Mouse (Mus musculus) intestine, postnatal 0 days (tissue): ENCODE results near the gene Fam187a. TPM values are rescaled to one million over a fixed set of nuclear protein-coding genes. Genes with fewer than 3 reads are reported as not detected.

Experiments
- ATAC-seq: fragments of 200-750 bp; cut with Nextera tagmentation; 2 replicates; pipeline ENCODE4 v1.8.0; 2017; ENCODE audit warnings: mild to moderate bottlenecking, moderate TSS enrichment, moderate library complexity
- H3K27ac ChIP-seq: fragments of 300-500 bp; sonication (generic); 2 replicates; pipeline ENCODE4 v1.5.1; 2014; ENCODE audit warnings: mild to moderate bottlenecking, low read depth, low read length, moderate library complexity
- H3K27me3 ChIP-seq: fragments of 300-500 bp; sonication (generic); replicated peaks from 2 replicates; pipeline ENCODE4 v1.6.1; 2014; ENCODE audit warnings: low read length, mixed read lengths; ENCODE audit not compliant: control insufficient read depth, insufficient read depth
- H3K36me3 ChIP-seq: fragments of 300-500 bp; sonication (generic); 2 replicates; pipeline ENCODE4 v1.6.1; 2014; ENCODE audit warnings: mild to moderate bottlenecking, moderate library complexity; ENCODE audit not compliant: control insufficient read depth, insufficient read depth
- H3K4me1 ChIP-seq: fragments of 300-500 bp; sonication (generic); replicated peaks from 2 replicates; pipeline ENCODE4 v1.6.1; 2014; ENCODE audit warnings: antibody characterized with exemption, low read length, mixed read lengths; ENCODE audit not compliant: control insufficient read depth, insufficient read depth
- H3K4me2 ChIP-seq: fragments of 300-500 bp; sonication (generic); replicated peaks from 2 replicates; pipeline ENCODE4 v1.6.1; 2014; ENCODE audit warnings: low read depth, mild to moderate bottlenecking, moderate library complexity
- H3K4me3 ChIP-seq: fragments of 300-500 bp; sonication (generic); 2 replicates; pipeline ENCODE4 v1.5.1; 2014; ENCODE audit warnings: low read depth, low read length
- H3K9ac ChIP-seq: fragments of 300-500 bp; sonication (generic); 2 replicates; pipeline ENCODE4 v1.6.1; 2014; ENCODE audit warnings: mild to moderate bottlenecking, low read depth, low read length
- H3K9me3 ChIP-seq: fragments of 300-500 bp; sonication (generic); 2 replicates; pipeline ENCODE4 v1.6.1; 2016; ENCODE audit warnings: mixed run types; ENCODE audit not compliant: control insufficient read depth
- CTCF ChIP-seq: sonication (generic); IDR thresholded peaks from 2 replicates; pipeline ENCODE4 v1.5.1; 2016; ENCODE audit warnings: low read depth, mild to moderate bottlenecking, control low read depth, antibody characterized with exemption, moderate library complexity
- WGBS: fragments of 180-500 bp; shearing (Covaris S2); extraction: QIAGEN DNeasy Blood & Tissue Kit; methylation state at CpG from one replicate; pipeline ENCODE4 v1.1.7; 2014; 5-methylcytosine and 5-hydroxymethylcytosine counted together
- polyA plus RNA-seq: library from polyadenylated mRNA; unstranded; fragments of >200 nt; fragmentation: Nextera tagmentation; extraction: Ambion mirVana; gene quantifications from 2 replicates; pipeline ENCODE4 v1.2.1, GENCODE M21; 2015

The Fam187a gene
- polyA plus RNA-seq, 1 experiment from 2014 or later = not detected

- H3K36me3 ChIP-seq = peaks cover 5% of the 10 kb centered on the region; the same call in 1 of the 2 replicates
- no peaks in the 10 kb centered on the region for H3K27me3 ChIP-seq
- H3K4me3 ChIP-seq = no peak within 1 kb of the TSS
- no peak within 1 kb of the TSS for H3K27ac ChIP-seq
- WGBS = 11% methylated on average over 7 of the region's 7 CpGs
- peak; percentile 65 for ATAC-seq
- H3K9me3 ChIP-seq = no peaks in the 10 kb centered on the region
- TF ChIP-seq CTCF = peak; percentile 99
- peak within 1 kb of the TSS; percentile 35 for H3K4me2 ChIP-seq
- H3K4me1 ChIP-seq = 0 out of 2 replicates have a peak, but pooled peaks cover 2% of the 10 kb centered on the region
- H3K9ac ChIP-seq = no peak within 1 kb of the TSS
These were observed 15.8 kb downstream of the Fam187a start, which contains the start of gene Gfap for GRCm38 (mm10) chr11:102900763-102901162. Gene Gfap, minus strand, starts transcription at chr11:102900912.

GRCm38 (mm10) chr11:102901199-102901598 lies 16.2 kb downstream of the Fam187a start:
- Histone ChIP-seq H3K27me3 (no peaks in the 10 kb centered on the region), H3K27ac (no peak overlapping the region), H3K4me2 (peak overlapping the region; percentile 35), H3K9me3 (no peaks in the 10 kb centered on the region), H3K36me3 (peaks cover 10% of the 10 kb centered on the region; the same call in 1 of the 2 replicates), H3K4me3 (no peak overlapping the region), H3K9ac (no peak overlapping the region), H3K4me1 (0 out of 2 replicates have a peak, but pooled peaks cover 2% of the 10 kb centered on the region)
- TF ChIP-seq CTCF = no peak
- ATAC-seq = no peak
- WGBS = 59% methylated on average over 4 of the region's 4 CpGs

- 81% methylated on average over 5 of the region's 5 CpGs for WGBS
- ATAC-seq = no peak
- Histone ChIP-seq H3K27me3 (no peaks in the 10 kb centered on the region), H3K9me3 (no peaks in the 10 kb centered on the region), H3K36me3 (peaks cover 19% of the 10 kb centered on the region; the same call in 1 of the 2 replicates), H3K4me3 (no peak overlapping the region), H3K27ac (no peak overlapping the region), H3K4me2 (no peak overlapping the region), H3K9ac (no peak overlapping the region), H3K4me1 (0 out of 2 replicates have a peak, but pooled peaks cover 2% of the 10 kb centered on the region)
- TF ChIP-seq CTCF = no peak
These were observed 17.1 kb downstream of the Fam187a start for GRCm38 (mm10) chr11:102902107-102902506.

GRCm38 (mm10) chr11:102903654-102904053 lies 18.7 kb downstream of the Fam187a start:
- H3K4me3 ChIP-seq = no peak overlapping the region
- H3K9ac ChIP-seq = no peak overlapping the region
- no peaks in the 10 kb centered on the region for H3K9me3 ChIP-seq
- no peak overlapping the region for H3K4me2 ChIP-seq
- WGBS = 69% methylated on average over 7 of the region's 7 CpGs
- no peak for ATAC-seq
- H3K4me1 ChIP-seq = 0 out of 2 replicates have a peak, but pooled peaks cover 2% of the 10 kb centered on the region
- TF ChIP-seq CTCF = no peak
- no peaks in the 10 kb centered on the region for H3K27me3 ChIP-seq
- H3K36me3 ChIP-seq = peaks cover 34% of the 10 kb centered on the region
- no peak overlapping the region for H3K27ac ChIP-seq

- Histone ChIP-seq H3K4me3 (no peak overlapping the region), H3K4me2 (no peak overlapping the region), H3K27ac (no peak overlapping the region), H3K9ac (no peak overlapping the region), H3K9me3 (no peaks in the 10 kb centered on the region), H3K4me1 (no peaks in the 10 kb centered on the region), H3K27me3 (no peaks in the 10 kb centered on the region), H3K36me3 (peaks cover 91% of the 10 kb centered on the region)
- WGBS = 79% methylated on average over 7 of the region's 7 CpGs
- no peak for ATAC-seq
- no peak for TF ChIP-seq CTCF
These were observed 26.4 kb downstream of the Fam187a start for GRCm38 (mm10) chr11:102911376-102911775.

GRCm38 (mm10) chr11:102915380-102915779 lies 30.4 kb downstream of the Fam187a start:
- Histone ChIP-seq H3K9ac (no peak overlapping the region), H3K36me3 (peaks cover 55% of the 10 kb centered on the region), H3K9me3 (no peaks in the 10 kb centered on the region), H3K27ac (no peak overlapping the region), H3K4me2 (no peak overlapping the region), H3K4me1 (no peaks in the 10 kb centered on the region), H3K27me3 (no peaks in the 10 kb centered on the region), H3K4me3 (no peak overlapping the region)
- no peak for TF ChIP-seq CTCF
- ATAC-seq = no peak
- 89% methylated on average over 9 of the region's 9 CpGs for WGBS
